Mouse (Mus musculus): ENCODE results near the gene Hspa1b. TPM values are rescaled to one million over a fixed set of nuclear protein-coding genes. Genes with fewer than 3 reads are reported as not detected.
"Not testable (repeated sequence)": the region's sequence is repeated elsewhere in the genome, so short reads cannot be mapped to it uniquely, and the experiment has no call there.

The Hspa1b gene
- total RNA-seq (2012; rRNA removed) (0.08 and 0.25 TPM in 2 replicates), total RNA-seq (2014; rRNA removed) (0.15 and 0.30 TPM in 2 replicates), polyA plus RNA-seq (2012; ENCODE audit: insufficient read length, low read depth) (0.15 TPM in 1 of 2 replicates, not detected in the other)

GRCm38 (mm10) chr17:34959130-34959778, at the start of gene Hspa1b:
Hspa1b (minus strand) TSS chr17:34959238.
- H3K9me3 ChIP-seq (replicated peaks; ENCODE audit: low read length); H3K27me3 ChIP-seq (replicated peaks); H3K79me2 ChIP-seq (replicated peaks; ENCODE audit: control insufficient read depth, extremely low read depth, insufficient read depth, poor library complexity, severe bottlenecking); H3K4me2 ChIP-seq (ENCODE audit: insufficient read depth, low read depth, poor library complexity, severe bottlenecking); H3K9ac ChIP-seq (ENCODE audit: insufficient read depth, low read depth); in situ Hi-C loops (cut with MboI; ENCODE audit: low pct_ligation_motif_present, low pct_unique_long_range_greater_than_20kb, low sequenced_read_pairs); H3K36me3 ChIP-seq (replicated peaks in 1 of 2; ENCODE audit: control insufficient read depth in 1 of 2, insufficient read depth in 1 of 2, low read length in 1 of 2); dilution Hi-C loops (cut with MboI; ENCODE audit: extremely low pct_ligation_motif_present, extremely low pct_unique_long_range_greater_than_20kb, low sequenced_read_pairs); H3K27ac ChIP-seq (ENCODE audit: insufficient read depth, low read depth): not testable (repeated sequence)
- Histone ChIP-seq H3K4me3 (replicated peaks in 1 of 3; ENCODE audit: low read depth in 2 of 3, low read length in 2 of 3, poor library complexity in 1 of 3) (peak within 1 kb of the TSS in 2 of 3 experiments; percentile 37 to 43), H3K4me1 (ENCODE audit: control insufficient read depth in 1 of 2, insufficient read depth in 2 of 2) (peaks cover 0 to 37% of the 10 kb centered on the region in 2 experiments; a peak in 2 of 4 replicates)
- peak; percentile 28 for DNase-seq (ENCODE audit: extremely low read depth)

DNA sequence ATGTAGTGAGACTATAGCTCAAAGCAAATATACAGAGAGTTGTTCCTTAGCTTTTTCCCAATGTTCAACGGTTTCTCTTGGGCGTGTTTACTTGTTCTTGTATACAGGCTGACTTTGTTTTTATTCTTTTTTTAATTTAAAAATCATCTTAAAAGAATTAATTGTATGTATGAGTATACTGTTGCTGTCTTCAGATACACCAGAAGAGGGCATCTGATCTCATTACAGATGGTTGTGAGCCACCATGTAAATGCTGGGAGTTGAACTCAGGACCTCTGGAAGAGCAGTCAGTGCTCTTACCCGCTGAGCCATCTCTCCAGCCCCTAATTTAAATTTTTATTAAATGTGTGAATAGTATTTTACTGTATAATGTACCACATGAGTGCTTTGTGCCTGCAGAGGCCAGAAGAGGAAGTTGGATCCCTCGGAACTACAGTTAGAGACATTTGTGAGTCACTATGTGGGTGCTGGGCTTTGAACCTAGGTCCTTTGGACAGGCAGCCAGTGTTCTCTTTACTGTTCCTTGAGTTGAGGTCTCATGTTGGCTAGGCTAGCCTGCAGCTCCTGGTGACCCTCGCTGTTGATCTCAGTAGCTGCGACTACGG, 48.5 kb upstream of the Hspa1b start:
- TF ChIP-seq CTCF (conservative IDR thresholded peaks at IDR 0.05 in 1 of 2, IDR thresholded peaks at IDR 0.05 in 1 of 2; ENCODE audit: low read depth in 2 of 2, low read length in 2 of 2) (peak in 1 of 2 experiments; percentile 22; a peak in 1 of 4 replicates), RCOR1 (conservative IDR thresholded peaks at IDR 0.05; ENCODE audit: low read depth, low read length) (no peak), TCF12 (IDR thresholded peaks at IDR 0.05; ENCODE audit: low read depth, low read length) (no peak)
- no peak overlapping the region for H3K27ac ChIP-seq (ENCODE audit: insufficient read depth, low read depth)
- H3K27me3 ChIP-seq (replicated peaks): no peaks in the 10 kb centered on the region
- H3K4me3 ChIP-seq (replicated peaks in 1 of 3; ENCODE audit: low read depth in 2 of 3, low read length in 2 of 3, poor library complexity in 1 of 3): no peak overlapping the region
- DNase-seq (ENCODE audit: extremely low read depth): peak; percentile 62
- no peak overlapping the region for H3K9ac ChIP-seq (ENCODE audit: insufficient read depth, low read depth)
- no peaks in the 10 kb centered on the region for H3K9me3 ChIP-seq (replicated peaks; ENCODE audit: low read length)
- peaks cover 37% of the 10 kb centered on the region for H3K79me2 ChIP-seq (replicated peaks; ENCODE audit: control insufficient read depth, extremely low read depth, insufficient read depth, poor library complexity, severe bottlenecking)
- in situ Hi-C loops (cut with MboI; ENCODE audit: low pct_ligation_motif_present, low pct_unique_long_range_greater_than_20kb, low sequenced_read_pairs) (no loop called here), dilution Hi-C loops (cut with MboI; ENCODE audit: extremely low pct_ligation_motif_present, extremely low pct_unique_long_range_greater_than_20kb, low sequenced_read_pairs) (no loop called here)
- H3K4me1 ChIP-seq (ENCODE audit: control insufficient read depth in 1 of 2, insufficient read depth in 2 of 2): peaks cover 5 to 30% of the 10 kb centered on the region in 2 experiments; a peak in 3 of 4 replicates
- peaks cover 67 to 81% of the 10 kb centered on the region in 2 experiments for H3K36me3 ChIP-seq (replicated peaks in 1 of 2; ENCODE audit: control insufficient read depth in 1 of 2, insufficient read depth in 1 of 2, low read length in 1 of 2)
- no peak overlapping the region for H3K4me2 ChIP-seq (ENCODE audit: insufficient read depth, low read depth, poor library complexity, severe bottlenecking)

- H3K9ac ChIP-seq (ENCODE audit: insufficient read depth, low read depth); H3K9me3 ChIP-seq (replicated peaks; ENCODE audit: low read length); H3K27me3 ChIP-seq (replicated peaks); dilution Hi-C loops (cut with MboI; ENCODE audit: extremely low pct_ligation_motif_present, extremely low pct_unique_long_range_greater_than_20kb, low sequenced_read_pairs); DNase-seq (ENCODE audit: extremely low read depth); in situ Hi-C loops (cut with MboI; ENCODE audit: low pct_ligation_motif_present, low pct_unique_long_range_greater_than_20kb, low sequenced_read_pairs): not testable (repeated sequence)
- H3K79me2 ChIP-seq (replicated peaks; ENCODE audit: control insufficient read depth, extremely low read depth, insufficient read depth, poor library complexity, severe bottlenecking): peaks cover 41% of the 10 kb centered on the region
- H3K4me3 ChIP-seq (replicated peaks in 1 of 3; ENCODE audit: low read depth in 2 of 3, low read length in 2 of 3, poor library complexity in 1 of 3): peak overlapping the region in 2 of 3 experiments; percentile 13 to 84
- peak overlapping the region; percentile 39 for H3K27ac ChIP-seq (ENCODE audit: insufficient read depth, low read depth)
- peaks cover 51 to 68% of the 10 kb centered on the region in 2 experiments for H3K36me3 ChIP-seq (replicated peaks in 1 of 2; ENCODE audit: control insufficient read depth in 1 of 2, insufficient read depth in 1 of 2, low read length in 1 of 2)
- H3K4me2 ChIP-seq (ENCODE audit: insufficient read depth, low read depth, poor library complexity, severe bottlenecking): peak overlapping the region; percentile 7; the same call in 1 of the 2 replicates
- H3K4me1 ChIP-seq (ENCODE audit: control insufficient read depth in 1 of 2, insufficient read depth in 2 of 2): peaks cover 5 to 30% of the 10 kb centered on the region in 2 experiments; a peak in 3 of 4 replicates
Measured at GRCm38 (mm10) chr17:35005902-35006301, 46.9 kb upstream of the Hspa1b start.
